9 mouse cellular contexts compared by ENCODE assay signal in genomic region chr9:64506440-64507206, GRCm38 (mm10).
A peak's percentile ranks its signal among the peaks of the same experiment; 100 is the strongest.
DNase-seq lines count a peak whose midpoint lies in the region; ATAC-seq and TF ChIP-seq lines count a peak whose summit lies in the region.
"Had no signal": no experiment of that assay in that cellular context is flagged by ENCODE, and none has a peak within 500 bp of the region (broad histone marks: within the 10 kb centered on the region; RNA-seq: fewer than 3 reads in every experiment).

No protein-coding gene starts in this region.

- no peak for TF ChIP-seq EP300 in heart, postnatal 0 days (IDR thresholded peaks at IDR 0.05; ENCODE audit: low read depth)

- H3K9ac ChIP-seq in heart, postnatal 0 days (replicated peaks; ENCODE audit: low read depth, low read length) = no peak overlapping the region
- H3K9ac ChIP-seq in heart, embryonic 11.5 days (ENCODE audit: low read depth, low read length) = no peak overlapping the region
- H3K9ac ChIP-seq in midbrain, postnatal 0 days (replicated peaks; ENCODE audit: low read length, poor library complexity, severe bottlenecking) = no peak overlapping the region
- no peak overlapping the region for H3K9ac ChIP-seq in midbrain, embryonic 14.5 days (replicated peaks; ENCODE audit: low read length)
- no peak overlapping the region for H3K9ac ChIP-seq in hindbrain, embryonic 16.5 days (ENCODE audit: low read depth, low read length)
- H3K9ac ChIP-seq: embryonic facial prominence, embryonic 12.5 days had no signal

- H3K36me3 ChIP-seq in heart, postnatal 0 days (replicated peaks; ENCODE audit: control insufficient read depth, insufficient read depth, low read length) = no peaks in the 10 kb centered on the region
- H3K36me3 ChIP-seq in heart, embryonic 11.5 days (ENCODE audit: control insufficient read depth, insufficient read depth, low read length) = no peaks in the 10 kb centered on the region
- H3K36me3 ChIP-seq in midbrain, postnatal 0 days (ENCODE audit: insufficient read depth, low read length) = no peaks in the 10 kb centered on the region
- no peaks in the 10 kb centered on the region for H3K36me3 ChIP-seq in midbrain, embryonic 14.5 days (ENCODE audit: control insufficient read depth, insufficient read depth, low read length)
- no peaks in the 10 kb centered on the region for H3K36me3 ChIP-seq in hindbrain, embryonic 16.5 days (ENCODE audit: control insufficient read depth, insufficient read depth, low read length)
- H3K36me3 ChIP-seq: embryonic facial prominence, embryonic 12.5 days had no signal

- no peak overlapping the region for H3K4me2 ChIP-seq in heart, postnatal 0 days (ENCODE audit: low read depth, low read length)
- no peak overlapping the region for H3K4me2 ChIP-seq in heart, embryonic 11.5 days
- no peak overlapping the region for H3K4me2 ChIP-seq in midbrain, postnatal 0 days (ENCODE audit: low read depth, low read length, poor library complexity, severe bottlenecking)
- H3K4me2 ChIP-seq in midbrain, embryonic 14.5 days (ENCODE audit: low read length) = no peak overlapping the region
- H3K4me2 ChIP-seq in hindbrain, embryonic 16.5 days (ENCODE audit: low read length) = no peak overlapping the region
- H3K4me2 ChIP-seq: embryonic facial prominence, embryonic 12.5 days had no signal

- DNase-seq in heart, postnatal 0 days (ENCODE audit: low spot score) = peak; percentile 46
- peak; percentile 62 for DNase-seq in midbrain, postnatal 0 days (ENCODE audit: low spot score)
- DNase-seq in midbrain, embryonic 14.5 days = no peak
- peak; percentile 25 to 28 for DNase-seq in kidney, postnatal 36 days
- no peak for DNase-seq in urinary bladder, adult 18-20 months (ENCODE audit: low spot score in 2 of 2)
- DNase-seq: lung, postnatal 36 days had no signal

- ATAC-seq in heart, postnatal 0 days (ENCODE audit: insufficient read depth, low read depth) = peak; percentile 71
- ATAC-seq in heart, embryonic 11.5 days (replicated peaks; ENCODE audit: insufficient number of reproducible peaks, low FRiP score, low TSS enrichment) = no peak
- ATAC-seq in midbrain, postnatal 0 days (ENCODE audit: low FRiP score) = no peak
- ATAC-seq in midbrain, embryonic 14.5 days (ENCODE audit: low FRiP score, low TSS enrichment) = no peak
- peak; percentile 41; the same call in 1 of the 2 replicates for ATAC-seq in hindbrain, embryonic 16.5 days

- H3K9me3 ChIP-seq in heart, postnatal 0 days (replicated peaks; ENCODE audit: control insufficient read depth, low read length) = no peaks in the 10 kb centered on the region
- H3K9me3 ChIP-seq in heart, embryonic 11.5 days (replicated peaks; ENCODE audit: control insufficient read depth, low read length) = no peaks in the 10 kb centered on the region
- H3K9me3 ChIP-seq in midbrain, postnatal 0 days (ENCODE audit: low read length) = no peaks in the 10 kb centered on the region
- H3K9me3 ChIP-seq in midbrain, embryonic 14.5 days (ENCODE audit: control insufficient read depth, low read length) = no peaks in the 10 kb centered on the region
- no peaks in the 10 kb centered on the region for H3K9me3 ChIP-seq in hindbrain, embryonic 16.5 days (ENCODE audit: control insufficient read depth, low read length)
- H3K9me3 ChIP-seq: embryonic facial prominence, embryonic 12.5 days had no signal

- no peak overlapping the region for H3K4me3 ChIP-seq in heart, postnatal 0 days (ENCODE audit: low read depth, low read length)
- H3K4me3 ChIP-seq in heart, embryonic 11.5 days (ENCODE audit: low read depth, low read length) = no peak overlapping the region
- no peak overlapping the region for H3K4me3 ChIP-seq in midbrain, postnatal 0 days (ENCODE audit: low read depth, low read length)
- H3K4me3 ChIP-seq in midbrain, embryonic 14.5 days (replicated peaks; ENCODE audit: low read depth, low read length) = no peak overlapping the region
- H3K4me3 ChIP-seq in hindbrain, embryonic 16.5 days (ENCODE audit: low read length) = no peak overlapping the region
- H3K4me3 ChIP-seq: embryonic facial prominence, embryonic 12.5 days had no signal

- H3K27ac ChIP-seq in heart, postnatal 0 days (ENCODE audit: low read depth) = no peak overlapping the region
- no peak overlapping the region for H3K27ac ChIP-seq in heart, embryonic 11.5 days (ENCODE audit: low read depth, low read length)
- H3K27ac ChIP-seq in midbrain, postnatal 0 days (ENCODE audit: low read depth, low read length) = no peak overlapping the region
- no peak overlapping the region for H3K27ac ChIP-seq in midbrain, embryonic 14.5 days (replicated peaks; ENCODE audit: low read depth, low read length)
- 0 out of 2 replicates have a peak overlapping the region, but pooled peaks have one; percentile 41 for H3K27ac ChIP-seq in hindbrain, embryonic 16.5 days (ENCODE audit: low read depth, low read length)
- H3K27ac ChIP-seq: embryonic facial prominence, embryonic 12.5 days had no signal

- WGBS in heart, postnatal 0 days = 62% methylated on average over 11 of the region's 11 CpGs
- 71% methylated on average over 11 of the region's 11 CpGs for WGBS in heart, embryonic 11.5 days (ENCODE audit: insufficient replicate concordance)
- 69% methylated on average over 11 of the region's 11 CpGs for whole genome bisulfite sequencing in midbrain, postnatal 0 days
- 80% methylated on average over 11 of the region's 11 CpGs for WGBS in midbrain, embryonic 14.5 days
- WGBS in hindbrain, embryonic 16.5 days = 53% methylated on average over 11 of the region's 11 CpGs

- no peak for TF ChIP-seq CTCF in heart, postnatal 0 days (IDR thresholded peaks at IDR 0.05; ENCODE audit: low read depth)
- TF ChIP-seq CTCF in midbrain, postnatal 0 days (IDR thresholded peaks at IDR 0.05) = no peak

- H3K4me1 ChIP-seq in heart, postnatal 0 days (ENCODE audit: control insufficient read depth, insufficient read depth) = no peaks in the 10 kb centered on the region
- no peaks in the 10 kb centered on the region for H3K4me1 ChIP-seq in heart, embryonic 11.5 days (ENCODE audit: control insufficient read depth, insufficient read depth, low read length)
- H3K4me1 ChIP-seq in midbrain, postnatal 0 days (ENCODE audit: insufficient read depth, low read length) = no peaks in the 10 kb centered on the region
- peaks cover 5% of the 10 kb centered on the region; the same call in 1 of the 2 replicates for H3K4me1 ChIP-seq in midbrain, embryonic 14.5 days (ENCODE audit: control insufficient read depth, insufficient read depth, low read length)
- peaks cover 5% of the 10 kb centered on the region for H3K4me1 ChIP-seq in hindbrain, embryonic 16.5 days (ENCODE audit: control insufficient read depth, insufficient read depth, low read depth, low read length)
- H3K4me1 ChIP-seq: embryonic facial prominence, embryonic 12.5 days had no signal

- no peaks in the 10 kb centered on the region for H3K27me3 ChIP-seq in heart, postnatal 0 days (ENCODE audit: control insufficient read depth, insufficient read depth, low read length)
- H3K27me3 ChIP-seq in heart, embryonic 11.5 days (ENCODE audit: control insufficient read depth, insufficient read depth, low read length) = 0 out of 2 replicates have a peak, but pooled peaks cover 2% of the 10 kb centered on the region
- H3K27me3 ChIP-seq in midbrain, postnatal 0 days (ENCODE audit: insufficient read depth, low read length) = no peaks in the 10 kb centered on the region
- H3K27me3 ChIP-seq in midbrain, embryonic 14.5 days (ENCODE audit: control insufficient read depth, insufficient read depth, low read length) = no peaks in the 10 kb centered on the region
- no peaks in the 10 kb centered on the region for H3K27me3 ChIP-seq in hindbrain, embryonic 16.5 days (replicated peaks; ENCODE audit: control insufficient read depth, insufficient read depth, low read length)
- H3K27me3 ChIP-seq: embryonic facial prominence, embryonic 12.5 days had no signal

Comparison
In these comparisons a context has a peak if more than half of its experiments do, and no peak if none do; other contexts are left out.
1. ATAC-seq: peak in heart, postnatal 0 days (single experiment) and hindbrain, embryonic 16.5 days (single experiment); none in heart, embryonic 11.5 days (single experiment), midbrain, postnatal 0 days (single experiment) and midbrain, embryonic 14.5 days (single experiment).
2. DNase-seq: peak in heart, postnatal 0 days (single experiment), midbrain, postnatal 0 days (single experiment) and kidney, postnatal 36 days (2 of 2); none in midbrain, embryonic 14.5 days (single experiment) and urinary bladder, adult 18-20 months (0 of 2).